Mouse (Mus musculus): ENCODE measurements around the gene Park7. TPM values are rescaled to one million over a fixed set of nuclear protein-coding genes. Genes with fewer than 3 reads are reported as not detected.

Gene Park7
- polyA plus RNA-seq, 1 experiment from 2014 or later = 374 TPM

- Histone ChIP-seq H3K4me3 (replicated peaks) (no peak overlapping the region), H3K4me1 (peaks cover 18% of the 10 kb centered on the region), H3K9ac (no peak overlapping the region), H3K36me3 (peaks cover 21% of the 10 kb centered on the region), H3K27ac (replicated peaks) (no peak overlapping the region), H3K9me3 (replicated peaks) (no peaks in the 10 kb centered on the region), H3K27me3 (no peaks in the 10 kb centered on the region), H3K4me2 (replicated peaks) (no peak overlapping the region)
- WGBS = 29% methylated on average over 8 of the region's 8 CpGs
- ATAC-seq (ENCODE audit: insufficient number of reproducible peaks, low FRiP score, low TSS enrichment, low read depth) = no peak
These were observed 51.4 kb downstream of the Park7 start for GRCm38 (mm10) chr4:150862626-150863375.

GRCm38 (mm10) chr4:150861161-150861560 is 53.1 kb downstream of the Park7 start:
- ATAC-seq (ENCODE audit: insufficient number of reproducible peaks, low FRiP score, low TSS enrichment, low read depth) = no peak
- no peak overlapping the region for H3K9ac ChIP-seq
- peaks cover 4% of the 10 kb centered on the region; the same call in 1 of the 2 replicates for H3K36me3 ChIP-seq
- H3K4me1 ChIP-seq = peaks cover 25% of the 10 kb centered on the region
- H3K27ac ChIP-seq (replicated peaks) = 0 out of 2 replicates have a peak overlapping the region, but pooled peaks have one; percentile 5
- 89% methylated on average over 2 of the region's 2 CpGs for WGBS
- H3K4me2 ChIP-seq (replicated peaks) = no peak overlapping the region
- H3K27me3 ChIP-seq = no peaks in the 10 kb centered on the region
- no peaks in the 10 kb centered on the region for H3K9me3 ChIP-seq (replicated peaks)
- no peak overlapping the region for H3K4me3 ChIP-seq (replicated peaks)

- H3K27me3 ChIP-seq = no peaks in the 10 kb centered on the region
- no peak overlapping the region for H3K27ac ChIP-seq (replicated peaks)
- H3K36me3 ChIP-seq = no peaks in the 10 kb centered on the region
- ATAC-seq (ENCODE audit: insufficient number of reproducible peaks, low FRiP score, low TSS enrichment, low read depth) = no peak
- H3K9me3 ChIP-seq (replicated peaks) = no peaks in the 10 kb centered on the region
- H3K9ac ChIP-seq = no peak overlapping the region
- no peak overlapping the region for H3K4me3 ChIP-seq (replicated peaks)
- no peak overlapping the region for H3K4me2 ChIP-seq (replicated peaks)
- H3K4me1 ChIP-seq = peaks cover 25% of the 10 kb centered on the region
- WGBS = 74% methylated on average over 4 of the region's 4 CpGs
These were observed 53.7 kb downstream of the Park7 start for GRCm38 (mm10) chr4:150860526-150860925.

GRCm38 (mm10) chr4:150855346-150855745 is 58.9 kb downstream of the Park7 start:
- Histone ChIP-seq H3K27ac (replicated peaks) (peak overlapping the region; percentile 99), H3K27me3 (no peaks in the 10 kb centered on the region), H3K36me3 (no peaks in the 10 kb centered on the region), H3K4me2 (replicated peaks) (peak overlapping the region; percentile 75), H3K4me1 (peaks cover 10% of the 10 kb centered on the region), H3K9me3 (replicated peaks) (no peaks in the 10 kb centered on the region), H3K4me3 (replicated peaks) (peak overlapping the region; percentile 91), H3K9ac (peak overlapping the region; percentile 98)
- under 1% methylated on average over 43 of the region's 43 CpGs for WGBS
- no peak; the same call in 1 of the 2 replicates for ATAC-seq (ENCODE audit: insufficient number of reproducible peaks, low FRiP score, low TSS enrichment, low read depth)

GRCm38 (mm10) chr4:150854839-150855246 is 59.4 kb downstream of the Park7 start:
- H3K4me1 ChIP-seq = peaks cover 10% of the 10 kb centered on the region
- ATAC-seq (ENCODE audit: insufficient number of reproducible peaks, low FRiP score, low TSS enrichment, low read depth) = peak; percentile 97
- under 1% methylated on average over 57 of the region's 59 CpGs for WGBS
- H3K4me3 ChIP-seq (replicated peaks) = peak overlapping the region; percentile 91
- H3K9me3 ChIP-seq (replicated peaks) = no peaks in the 10 kb centered on the region
- no peaks in the 10 kb centered on the region for H3K36me3 ChIP-seq
- peak overlapping the region; percentile 75 for H3K4me2 ChIP-seq (replicated peaks)
- H3K27ac ChIP-seq (replicated peaks) = peak overlapping the region; percentile 99
- H3K27me3 ChIP-seq = no peaks in the 10 kb centered on the region
- peak overlapping the region; percentile 98 for H3K9ac ChIP-seq

- Histone ChIP-seq H3K27me3 (no peaks in the 10 kb centered on the region), H3K9ac (peak within 1 kb of the TSS; percentile 98), H3K4me2 (replicated peaks) (peak within 1 kb of the TSS; percentile 75), H3K36me3 (no peaks in the 10 kb centered on the region), H3K4me3 (replicated peaks) (peak within 1 kb of the TSS; percentile 91), H3K4me1 (peaks cover 10% of the 10 kb centered on the region), H3K9me3 (replicated peaks) (no peaks in the 10 kb centered on the region), H3K27ac (replicated peaks) (peak within 1 kb of the TSS; percentile 99)
- no peak for ATAC-seq (ENCODE audit: insufficient number of reproducible peaks, low FRiP score, low TSS enrichment, low read depth)
- 51% methylated on average over 13 of the region's 13 CpGs for WGBS
These were observed 60.4 kb downstream of the Park7 start, which contains the start of gene Errfi1 for GRCm38 (mm10) chr4:150853680-150854461. Gene Errfi1, plus strand, starts transcription at chr4:150853919.

GRCm38 (mm10) chr4:150852479-150852878 is 61.8 kb downstream of the Park7 start:
- Histone ChIP-seq H3K27me3 (no peaks in the 10 kb centered on the region), H3K4me3 (replicated peaks) (no peak overlapping the region), H3K9me3 (replicated peaks) (no peaks in the 10 kb centered on the region), H3K27ac (replicated peaks) (no peak overlapping the region), H3K9ac (no peak overlapping the region), H3K4me2 (replicated peaks) (no peak overlapping the region), H3K4me1 (peaks cover 10% of the 10 kb centered on the region), H3K36me3 (no peaks in the 10 kb centered on the region)
- 79% methylated on average over 4 of the region's 4 CpGs for WGBS
- no peak for ATAC-seq (ENCODE audit: insufficient number of reproducible peaks, low FRiP score, low TSS enrichment, low read depth)

- no peak overlapping the region for H3K4me3 ChIP-seq (replicated peaks)
- no peak overlapping the region for H3K9ac ChIP-seq
- no peak for ATAC-seq (ENCODE audit: insufficient number of reproducible peaks, low FRiP score, low TSS enrichment, low read depth)
- WGBS = 66% methylated on average over 8 of the region's 8 CpGs
- H3K4me2 ChIP-seq (replicated peaks) = no peak overlapping the region
- H3K4me1 ChIP-seq = peaks cover 9% of the 10 kb centered on the region
- H3K9me3 ChIP-seq (replicated peaks) = no peaks in the 10 kb centered on the region
- H3K27ac ChIP-seq (replicated peaks) = no peak overlapping the region
- H3K27me3 ChIP-seq = no peaks in the 10 kb centered on the region
- H3K36me3 ChIP-seq = no peaks in the 10 kb centered on the region
These were observed 62.2 kb downstream of the Park7 start for GRCm38 (mm10) chr4:150852045-150852444.

GRCm38 (mm10) chr4:150850893-150851292 is 63.3 kb downstream of the Park7 start:
- no peak for ATAC-seq (ENCODE audit: insufficient number of reproducible peaks, low FRiP score, low TSS enrichment, low read depth)
- H3K9ac ChIP-seq = no peak overlapping the region
- H3K9me3 ChIP-seq (replicated peaks) = no peaks in the 10 kb centered on the region
- no peak overlapping the region for H3K4me3 ChIP-seq (replicated peaks)
- no peak overlapping the region for H3K4me2 ChIP-seq (replicated peaks)
- no peak overlapping the region for H3K27ac ChIP-seq (replicated peaks)
- WGBS = 88% methylated on average over 4 of the region's 4 CpGs
- 0 out of 2 replicates have a peak, but pooled peaks cover 3% of the 10 kb centered on the region for H3K4me1 ChIP-seq
- no peaks in the 10 kb centered on the region for H3K27me3 ChIP-seq
- H3K36me3 ChIP-seq = no peaks in the 10 kb centered on the region

GRCm38 (mm10) chr4:150849964-150850363 is 64.3 kb downstream of the Park7 start:
- Histone ChIP-seq H3K27ac (replicated peaks) (no peak overlapping the region), H3K9ac (no peak overlapping the region), H3K4me3 (replicated peaks) (no peak overlapping the region), H3K27me3 (no peaks in the 10 kb centered on the region), H3K4me1 (0 out of 2 replicates have a peak, but pooled peaks cover 3% of the 10 kb centered on the region), H3K4me2 (replicated peaks) (no peak overlapping the region), H3K9me3 (replicated peaks) (no peaks in the 10 kb centered on the region), H3K36me3 (no peaks in the 10 kb centered on the region)
- 52% methylated on average over 10 of the region's 10 CpGs for WGBS
- no peak for ATAC-seq (ENCODE audit: insufficient number of reproducible peaks, low FRiP score, low TSS enrichment, low read depth)
